Mouse (Mus musculus): ENCODE results near the gene Hoxa10.

The Hoxa10 gene

GRCm38 (mm10) chr6:52264106-52264790 lies 23.6 kb upstream of the Hoxa10 start:
- in situ Hi-C loops (cut with MboI, MseI): loop anchor here (5.0 to 25.0 kb wide), 4 partner anchors 43 to 661 kb away; no protein-coding TSS in a partner anchor

- in situ Hi-C loops (cut with MboI, MseI): loop anchor here (5.0 to 25.0 kb wide), 4 partner anchors 44 to 662 kb away; no protein-coding TSS in a partner anchor
Measured at GRCm38 (mm10) chr6:52263321-52263585, 22.6 kb upstream of the Hoxa10 start.

GRCm38 (mm10) chr6:52262463-52263320 lies 22.0 kb upstream of the Hoxa10 start:
- in situ Hi-C loops (cut with MboI, MseI): loop anchor here (5.0 to 25.0 kb wide), 4 partner anchors 45 to 662 kb away; no protein-coding TSS in a partner anchor

- in situ Hi-C loops (cut with MboI, MseI): loop anchor here (5.0 to 25.0 kb wide), 4 partner anchors 45 to 663 kb away; no protein-coding TSS in a partner anchor
Measured at GRCm38 (mm10) chr6:52261751-52262462, 21.3 kb upstream of the Hoxa10 start.

GRCm38 (mm10) chr6:52260654-52261575 lies 20.3 kb upstream of the Hoxa10 start, which contains the start of gene Hoxa13:
TSS of gene Hoxa13 (minus strand) at chr6:52260880.
- in situ Hi-C loops (cut with MboI, MseI): loop anchor here (5.0 to 25.0 kb wide), 4 partner anchors 46 to 664 kb away; no protein-coding TSS in a partner anchor

- in situ Hi-C loops (cut with MboI, MseI): loop anchor here (5.0 to 25.0 kb wide), 6 partner anchors 47 to 1075 kb away; no protein-coding TSS in a partner anchor
Measured at GRCm38 (mm10) chr6:52259811-52260261, 19.2 kb upstream of the Hoxa10 start.

- in situ Hi-C loops (cut with MboI, MseI): loop anchor here (5.0 to 25.0 kb wide), 4 partner anchors 328 to 1074 kb away; no protein-coding TSS in a partner anchor
Measured at GRCm38 (mm10) chr6:52259081-52259790, 18.6 kb upstream of the Hoxa10 start.

GRCm38 (mm10) chr6:52256956-52257355 lies 16.3 kb upstream of the Hoxa10 start:
- in situ Hi-C loops (cut with MboI, MseI): loop anchor here (5.0 to 25.0 kb wide), 4 partner anchors 330 to 1072 kb away; no protein-coding TSS in a partner anchor

GRCm38 (mm10) chr6:52253511-52254500 lies 13.2 kb upstream of the Hoxa10 start:
- in situ Hi-C loops (cut with MboI, MseI): loop anchor here (5.0 to 25.0 kb wide), 4 partner anchors 333 to 1069 kb away; no protein-coding TSS in a partner anchor

GRCm38 (mm10) chr6:52252775-52253376 lies 12.2 kb upstream of the Hoxa10 start:
- in situ Hi-C loops (cut with MboI, MseI): loop anchor here (5.0 to 25.0 kb wide), 4 partner anchors 334 to 1068 kb away; no protein-coding TSS in a partner anchor

GRCm38 (mm10) chr6:52252016-52252774 lies 11.5 kb upstream of the Hoxa10 start:
- in situ Hi-C loops (cut with MboI, MseI): loop anchor here (5.0 to 25.0 kb wide), 4 partner anchors 335 to 1067 kb away; no protein-coding TSS in a partner anchor

GRCm38 (mm10) chr6:52251177-52251879 lies 10.7 kb upstream of the Hoxa10 start:
- in situ Hi-C loops (cut with MboI, MseI): loop anchor here (5.0 to 25.0 kb wide), 4 partner anchors 336 to 1067 kb away; no protein-coding TSS in a partner anchor

GRCm38 (mm10) chr6:52249826-52250225 lies 9.2 kb upstream of the Hoxa10 start:
- in situ Hi-C loops (cut with MboI, MseI): loop anchor here (5.0 to 25.0 kb wide), 4 partner anchors 337 to 1065 kb away; no protein-coding TSS in a partner anchor

- in situ Hi-C loops (cut with MboI, MseI): no loop called here
Measured at GRCm38 (mm10) chr6:52249415-52249738, 8.7 kb upstream of the Hoxa10 start.

GRCm38 (mm10) chr6:52248638-52249414 lies 8.2 kb upstream of the Hoxa10 start:
- in situ Hi-C loops (cut with MboI, MseI): no loop called here
